ENCODE assay signal across 8 mouse cellular contexts in genomic region chr5:21139505-21139904, GRCm38 (mm10). TPM values are rescaled to one million over a fixed set of nuclear protein-coding genes. Genes with fewer than 3 reads are reported as not detected.
DNase-seq lines count a peak whose midpoint lies in the region; ATAC-seq and TF ChIP-seq lines count a peak whose summit lies in the region.
"Had no signal": no experiment of that assay in that cellular context is flagged by ENCODE, and none has a peak within 500 bp of the region (broad histone marks: within the 10 kb centered on the region; RNA-seq: fewer than 3 reads in every experiment).

No protein-coding gene starts in this region.

- H3K4me1 ChIP-seq in olfactory bulb, adult 2 months (ENCODE audit: control insufficient read depth, insufficient read depth, low read length): peaks cover 22% of the 10 kb centered on the region

- TF ChIP-seq POLR2A in olfactory bulb, adult 2 months (IDR thresholded peaks at IDR 0.05; ENCODE audit: insufficient read depth, low read depth, low read length): 0 out of 2 replicates have a peak, but pooled peaks have one; percentile 15

- WGBS in olfactory bulb, adult 2 months: 10% methylated on average over 9 of the region's 9 CpGs

- peak overlapping the region; percentile 80 for H3K27ac ChIP-seq in olfactory bulb, adult 2 months (ENCODE audit: insufficient read depth, low read depth, low read length)

- no peak for TF ChIP-seq CTCF in olfactory bulb, adult 2 months (IDR thresholded peaks at IDR 0.05; ENCODE audit: insufficient read depth, low read depth, low read length)

- DNase-seq in Muller cell, postnatal 12 days (ENCODE audit: inconsistent ontology term): peak; percentile 90
- peak; percentile 82 for DNase-seq in adrenal gland, postnatal 14 days
- peak; percentile 73 to 81 for DNase-seq in heart, postnatal 14 days
- peak; percentile 33 to 83 for DNase-seq in left cerebral cortex, adult 8-10 months (ENCODE audit: low spot score in 2 of 2)
- DNase-seq in thymus, postnatal 14 days: no peak

- intact Hi-C loops in heart, postnatal 14 days (cut with DNase I): no loop called here

- peak; percentile 96 for ATAC-seq in frontal cortex, adult (ENCODE audit: low TSS enrichment)

- H3K4me3 ChIP-seq in olfactory bulb, adult 2 months (ENCODE audit: insufficient read depth, low read depth, low read length): peak overlapping the region; percentile 8; the same call in 1 of the 2 replicates
- H3K4me3 ChIP-seq: megakaryocyte, embryonic 14.5 days had no signal

RNA-seq across cellular contexts. Expression of gene Gsap, which starts 46.5 kb away (rescaled TPM):
- 5.8 and 6.0 TPM in 2 replicates for total RNA-seq in adrenal gland, postnatal 14 days (2021)
- total RNA-seq in heart, postnatal 14 days (2021): 1 to 10 TPM; 4.7 to 4.9 TPM
- 1 to 10 TPM; 5.5 to 9.1 (median 7.4) TPM for total RNA-seq in left cerebral cortex, adult 8-10 months (2022)
- not detected in 2 replicates for polyA plus RNA-seq in olfactory bulb, adult 2 months (2012; ENCODE audit: insufficient read depth, insufficient read length, low replicate concordance, missing spikeins)
